Mouse (Mus musculus) hindbrain, embryonic 15.5 days (tissue): ENCODE measurements around the gene Caskin2. TPM values are rescaled to one million over a fixed set of nuclear protein-coding genes. Genes with fewer than 3 reads are reported as not detected.

Source experiments
- ATAC-seq: fragments of 200-750 bp; cut with Nextera tagmentation; 2 replicates; pipeline ENCODE4 v1.8.0; 2017; ENCODE audit warnings: low read depth, moderate number of reproducible peaks, moderate TSS enrichment; ENCODE audit not compliant: low FRiP score
- H3K27ac ChIP-seq: fragments of 300-500 bp; sonication (generic); replicated peaks from 2 replicates; pipeline ENCODE4 v1.5.1; 2015; ENCODE audit warnings: mild to moderate bottlenecking, inconsistent platforms
- H3K27me3 ChIP-seq: fragments of 300-500 bp; sonication (generic); 2 replicates; pipeline ENCODE4 v1.6.1; 2015; ENCODE audit warnings: control low read depth, inconsistent platforms
- H3K36me3 ChIP-seq: fragments of 300-500 bp; sonication (generic); 2 replicates; pipeline ENCODE4 v1.6.1; 2015; ENCODE audit warnings: control low read depth, inconsistent platforms
- H3K4me1 ChIP-seq: fragments of 300-500 bp; sonication (generic); replicated peaks from 2 replicates; pipeline ENCODE4 v1.6.1; 2015; ENCODE audit warnings: control low read depth, inconsistent platforms
- H3K4me2 ChIP-seq: fragments of 300-500 bp; sonication (generic); 2 replicates; pipeline ENCODE4 v1.6.1; 2015; ENCODE audit warnings: moderate library complexity, mild to moderate bottlenecking, inconsistent platforms
- H3K4me3 ChIP-seq: fragments of 300-500 bp; sonication (generic); 2 replicates; pipeline ENCODE4 v1.5.1; 2015; ENCODE audit warnings: mild to moderate bottlenecking, inconsistent platforms
- H3K9ac ChIP-seq: fragments of 300-500 bp; sonication (generic); 2 replicates; pipeline ENCODE4 v1.6.1; 2015; ENCODE audit warnings: inconsistent platforms
- H3K9me3 ChIP-seq: fragments of 300-500 bp; sonication (generic); 2 replicates; pipeline ENCODE4 v1.6.1; 2016; ENCODE audit warnings: control low read depth, inconsistent platforms
- WGBS: fragments of 180-500 bp; shearing (Covaris S2); methylation state at CpG from one replicate; pipeline ENCODE4 v1.1.7; 2015; 5-methylcytosine and 5-hydroxymethylcytosine counted together
- polyA plus RNA-seq: library from polyadenylated mRNA; unstranded; fragments of >200 nt; fragmentation: Nextera tagmentation; extraction: Ambion mirVana; gene quantifications from 2 replicates; pipeline ENCODE4 v1.2.1, GENCODE M21; 2015

Gene Caskin2
- polyA plus RNA-seq, 1 experiment from 2014 or later: 12.2 TPM

GRCm38 (mm10) chr11:115829036-115829435, 15.6 kb upstream of the Caskin2 start:
- no peak overlapping the region for H3K9ac ChIP-seq
- H3K4me1 ChIP-seq: peaks cover 5% of the 10 kb centered on the region
- 78% methylated on average over 4 of the region's 4 CpGs for WGBS
- H3K4me2 ChIP-seq: no peak overlapping the region
- ATAC-seq: no peak
- no peak overlapping the region for H3K27ac ChIP-seq
- H3K4me3 ChIP-seq: no peak overlapping the region
- H3K27me3 ChIP-seq: peaks cover 51% of the 10 kb centered on the region
- no peaks in the 10 kb centered on the region for H3K36me3 ChIP-seq
- no peaks in the 10 kb centered on the region for H3K9me3 ChIP-seq

GRCm38 (mm10) chr11:115827624-115828023, 14.2 kb upstream of the Caskin2 start:
- Histone ChIP-seq H3K9ac (no peak overlapping the region), H3K36me3 (peaks cover 1% of the 10 kb centered on the region; the same call in 1 of the 2 replicates), H3K27ac (no peak overlapping the region), H3K4me3 (no peak overlapping the region), H3K4me1 (peaks cover 12% of the 10 kb centered on the region), H3K9me3 (no peaks in the 10 kb centered on the region), H3K27me3 (peaks cover 64% of the 10 kb centered on the region), H3K4me2 (no peak overlapping the region)
- WGBS: 88% methylated on average over 6 of the region's 6 CpGs
- no peak for ATAC-seq

GRCm38 (mm10) chr11:115826487-115826886, 13.0 kb upstream of the Caskin2 start:
- no peak for ATAC-seq

GRCm38 (mm10) chr11:115824813-115825212, 11.4 kb upstream of the Caskin2 start:
- H3K27me3 ChIP-seq: peaks cover 49% of the 10 kb centered on the region
- no peak overlapping the region for H3K9ac ChIP-seq
- H3K4me2 ChIP-seq: peak overlapping the region; percentile 95
- H3K27ac ChIP-seq: no peak overlapping the region
- WGBS: 17% methylated on average over 11 of the region's 11 CpGs
- H3K4me3 ChIP-seq: 0 out of 2 replicates have a peak overlapping the region, but pooled peaks have one; percentile 55
- no peak for ATAC-seq
- peaks cover 12% of the 10 kb centered on the region for H3K4me1 ChIP-seq
- peaks cover 24% of the 10 kb centered on the region for H3K36me3 ChIP-seq
- no peaks in the 10 kb centered on the region for H3K9me3 ChIP-seq

More at GRCm38 (mm10) chr11:115826487-115826886, 13.0 kb upstream of the Caskin2 start:
- Histone ChIP-seq H3K4me3 (no peak overlapping the region), H3K27me3 (peaks cover 64% of the 10 kb centered on the region), H3K36me3 (peaks cover 12% of the 10 kb centered on the region; the same call in 1 of the 2 replicates), H3K9me3 (no peaks in the 10 kb centered on the region), H3K4me2 (no peak overlapping the region), H3K9ac (no peak overlapping the region), H3K27ac (no peak overlapping the region), H3K4me1 (peaks cover 12% of the 10 kb centered on the region)
- WGBS: 45% methylated on average over 5 of the region's 5 CpGs

DNA sequence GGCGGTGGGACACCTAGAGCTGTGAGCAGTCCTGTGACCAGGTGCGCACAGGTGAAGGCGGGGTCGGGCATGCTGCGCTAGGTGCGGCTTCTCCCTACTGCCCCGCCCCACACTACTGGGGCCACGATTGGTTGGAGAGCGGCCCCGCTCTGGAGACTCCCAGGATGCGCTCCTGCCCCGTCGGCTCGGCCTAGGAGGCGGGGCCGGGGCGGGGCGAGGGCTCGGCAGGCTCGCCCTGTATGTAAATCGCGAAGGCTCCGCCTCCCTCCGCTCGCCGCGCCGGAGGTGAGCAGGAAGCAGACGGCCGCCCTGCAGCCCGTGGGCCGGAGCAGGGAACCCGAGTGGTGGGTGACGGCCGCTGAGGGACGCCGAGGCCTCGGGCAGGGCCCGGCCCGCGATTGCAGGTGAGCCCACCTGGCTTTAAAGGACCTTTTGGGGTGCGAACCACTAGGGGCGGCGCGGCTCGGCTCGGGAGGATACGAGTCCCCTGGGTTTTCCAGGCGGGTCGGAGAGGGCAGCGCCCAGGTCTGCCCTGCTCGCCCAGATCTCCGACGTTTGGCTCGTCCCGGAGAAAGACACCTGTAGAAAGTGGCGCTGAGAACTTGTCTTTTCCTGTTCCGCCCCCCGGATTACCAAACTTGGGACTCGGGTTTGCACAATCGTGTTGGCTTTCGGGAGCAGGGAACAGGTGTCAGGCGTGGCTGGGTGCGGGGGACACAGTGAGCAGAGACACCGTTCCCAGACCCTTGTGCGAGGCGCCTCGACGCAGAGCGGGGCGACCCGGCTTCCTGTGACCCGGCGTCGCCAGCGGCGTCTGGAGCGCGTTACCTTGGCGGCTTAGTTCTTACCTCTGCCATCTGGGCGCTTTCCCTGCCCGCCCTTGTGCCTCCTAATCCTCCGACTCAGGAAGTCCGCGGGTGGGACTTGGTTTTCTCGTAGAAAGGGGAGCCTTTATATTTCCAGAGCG, 10.6 kb upstream of the Caskin2 start, which contains the start of gene Llgl2:
Gene Llgl2, plus strand, starts transcription at position 276 of the 967 bp plus-strand sequence.
- under 1% methylated on average over 86 of the region's 87 CpGs for WGBS
- Histone ChIP-seq H3K9ac (peak within 1 kb of the TSS; percentile 39), H3K27me3 (peaks cover 47% of the 10 kb centered on the region)

DNA sequence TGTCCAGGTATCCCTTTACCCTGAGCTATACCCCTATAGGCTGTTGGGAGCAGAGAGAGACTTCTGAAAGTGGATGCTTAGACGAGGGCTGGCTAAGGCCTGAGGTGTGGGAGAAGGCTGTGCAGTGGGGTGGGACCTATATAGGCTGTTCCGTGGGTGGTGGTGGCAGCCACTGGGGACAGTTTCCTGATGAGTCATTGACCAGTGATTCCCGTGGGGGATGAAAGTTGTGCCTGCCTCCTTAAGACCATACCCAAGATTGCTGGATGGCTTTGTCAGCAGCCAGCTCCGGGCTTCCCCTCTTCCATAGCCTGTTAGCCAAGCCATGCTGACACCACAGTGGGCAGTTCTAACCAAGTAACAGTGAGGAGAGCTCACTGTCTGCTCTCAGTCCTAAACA, 7.6 kb upstream of the Caskin2 start:
- Histone ChIP-seq H3K4me3 (no peak overlapping the region), H3K4me2 (no peak overlapping the region), H3K9ac (no peak overlapping the region), H3K27me3 (peaks cover 37% of the 10 kb centered on the region), H3K9me3 (no peaks in the 10 kb centered on the region), H3K4me1 (peaks cover 18% of the 10 kb centered on the region), H3K27ac (no peak overlapping the region), H3K36me3 (peaks cover 38% of the 10 kb centered on the region)
- ATAC-seq: 0 out of 2 replicates have a peak, but pooled peaks have one; percentile 9
- WGBS: 86% methylated on average over 4 of the region's 4 CpGs

More for the DNA sequence above, 10.6 kb upstream of the Caskin2 start, which contains the start of gene Llgl2:
- Histone ChIP-seq H3K4me3 (peak within 1 kb of the TSS; percentile 55), H3K9me3 (no peaks in the 10 kb centered on the region), H3K27ac (no peak within 1 kb of the TSS), H3K4me2 (peak within 1 kb of the TSS; percentile 95), H3K4me1 (peaks cover 12% of the 10 kb centered on the region), H3K36me3 (peaks cover 28% of the 10 kb centered on the region)
- peak; percentile 79; the same call in 1 of the 2 replicates for ATAC-seq

DNA sequence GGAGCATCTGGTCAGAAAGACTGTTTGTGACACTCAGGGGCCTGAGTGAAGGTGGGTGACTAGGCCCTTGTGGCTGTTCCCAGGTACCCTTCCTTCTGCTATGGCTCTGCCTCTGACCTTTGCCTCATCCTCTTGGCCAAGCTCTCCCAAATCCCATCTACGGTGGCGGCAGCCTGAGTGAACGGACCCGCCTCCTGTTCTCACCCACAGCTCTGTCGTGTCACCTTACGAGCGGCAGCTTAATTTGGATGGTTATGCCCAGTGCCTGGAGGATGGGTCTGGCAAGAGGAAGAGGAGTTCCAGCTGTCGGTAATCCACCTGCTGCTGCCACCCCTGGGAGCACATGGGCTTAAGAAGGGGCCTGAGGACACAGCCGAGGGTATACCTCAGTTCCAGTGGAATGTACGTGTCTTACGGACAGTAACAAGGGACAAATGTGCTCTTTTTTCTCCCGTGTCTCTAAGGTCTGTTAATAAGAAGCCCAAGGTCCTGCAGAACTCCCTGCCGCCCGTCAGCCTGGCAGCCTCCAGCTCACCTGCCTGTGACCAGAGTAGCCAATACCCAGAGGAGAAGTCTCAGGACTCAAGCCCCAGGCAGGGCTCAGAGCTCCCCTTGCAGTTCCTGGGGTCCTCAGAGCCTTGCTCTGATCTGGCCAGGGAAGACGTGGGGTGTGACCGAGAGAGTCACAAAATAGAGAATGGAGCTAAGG, 6.6 kb upstream of the Caskin2 start:
- H3K4me3 ChIP-seq: no peak overlapping the region
- 92% methylated on average over 16 of the region's 16 CpGs for WGBS
- H3K36me3 ChIP-seq: peaks cover 38% of the 10 kb centered on the region
- no peaks in the 10 kb centered on the region for H3K9me3 ChIP-seq
- H3K27me3 ChIP-seq: peaks cover 28% of the 10 kb centered on the region
- H3K4me2 ChIP-seq: no peak overlapping the region
- H3K4me1 ChIP-seq: peaks cover 27% of the 10 kb centered on the region
- ATAC-seq: no peak
- no peak overlapping the region for H3K9ac ChIP-seq
- no peak overlapping the region for H3K27ac ChIP-seq

GRCm38 (mm10) chr11:115817331-115817730, 3.9 kb upstream of the Caskin2 start:
- peaks cover 32% of the 10 kb centered on the region for H3K4me1 ChIP-seq
- no peaks in the 10 kb centered on the region for H3K9me3 ChIP-seq
- H3K27me3 ChIP-seq: peaks cover 2% of the 10 kb centered on the region; the same call in 1 of the 2 replicates
- no peak overlapping the region for H3K9ac ChIP-seq
- WGBS: 83% methylated on average over 5 of the region's 5 CpGs
- no peak overlapping the region for H3K4me3 ChIP-seq
- H3K36me3 ChIP-seq: peaks cover 34% of the 10 kb centered on the region
- H3K27ac ChIP-seq: no peak overlapping the region
- H3K4me2 ChIP-seq: no peak overlapping the region
- ATAC-seq: no peak

DNA sequence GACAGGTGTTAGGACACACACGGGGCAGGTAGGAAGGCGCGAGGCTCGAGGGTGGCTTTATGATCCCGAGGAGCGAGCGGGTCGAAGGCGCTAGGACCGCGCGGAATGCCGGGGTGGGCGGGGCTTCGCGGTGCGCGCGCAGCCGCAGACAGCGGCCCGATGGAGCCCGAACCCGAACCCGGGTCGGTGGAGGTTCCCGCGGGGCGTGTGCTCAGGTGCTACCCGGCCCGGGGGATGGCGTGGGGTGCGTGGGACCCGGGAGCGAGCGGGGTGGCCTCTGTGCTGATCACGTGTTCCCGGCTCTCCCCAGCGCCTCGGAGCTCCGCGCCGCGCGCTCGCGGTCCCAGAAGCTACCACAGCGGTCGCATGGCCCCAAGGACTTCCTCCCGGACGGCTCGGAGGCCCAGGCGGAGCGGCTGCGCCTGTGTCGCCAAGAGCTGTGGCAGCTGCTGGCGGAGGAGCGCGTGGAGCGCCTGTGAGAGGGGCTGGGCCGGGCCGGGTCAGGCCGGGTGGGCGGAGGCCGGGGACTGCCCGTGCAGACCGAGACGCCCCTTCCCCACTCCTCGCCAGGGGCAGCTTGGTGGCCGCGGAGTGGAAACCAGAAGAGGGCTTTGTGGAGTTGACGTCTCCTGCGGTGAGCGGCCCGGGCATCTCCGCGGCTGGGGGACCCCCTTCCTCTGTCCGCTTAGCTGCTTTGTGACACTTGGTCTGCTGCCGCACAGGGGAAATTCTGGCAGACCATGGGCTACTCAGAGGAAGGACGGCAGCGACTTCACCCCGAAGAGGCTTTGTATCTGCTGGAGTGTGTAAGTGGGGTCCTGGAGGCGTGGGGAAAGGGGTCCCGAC, 1.4 kb upstream of the Caskin2 start, which contains the start of gene Tsen54:
Gene Tsen54, plus strand, starts transcription at position 120 of the 846 bp plus-strand sequence.
- Histone ChIP-seq H3K36me3 (peaks cover 14% of the 10 kb centered on the region), H3K27ac (peak within 1 kb of the TSS; percentile 61), H3K4me2 (peak within 1 kb of the TSS; percentile 85), H3K9me3 (no peaks in the 10 kb centered on the region), H3K27me3 (no peaks in the 10 kb centered on the region), H3K9ac (peak within 1 kb of the TSS; percentile 57), H3K4me3 (peak within 1 kb of the TSS; percentile 59), H3K4me1 (peaks cover 54% of the 10 kb centered on the region)
- WGBS: under 1% methylated on average over 75 of the region's 84 CpGs
- ATAC-seq: peak; percentile 48

GRCm38 (mm10) chr11:115812533-115813420, 662 bp downstream of the Caskin2 start:
- peak overlapping the region; percentile 54 for H3K9ac ChIP-seq
- H3K27me3 ChIP-seq: no peaks in the 10 kb centered on the region
- peak overlapping the region; percentile 59 for H3K4me3 ChIP-seq
- WGBS: 2% methylated on average over 27 of the region's 28 CpGs
- peak overlapping the region; percentile 85 for H3K4me2 ChIP-seq
- H3K36me3 ChIP-seq: peaks cover 4% of the 10 kb centered on the region; the same call in 1 of the 2 replicates
- H3K9me3 ChIP-seq: no peaks in the 10 kb centered on the region
- H3K4me1 ChIP-seq: peaks cover 75% of the 10 kb centered on the region
- ATAC-seq: peak; percentile 4
- H3K27ac ChIP-seq: peak overlapping the region; percentile 61
